Mouse (Mus musculus) cerebellum, adult 2 months (tissue): ENCODE results near the gene Vsnl1. TPM values are rescaled to one million over a fixed set of nuclear protein-coding genes. Genes with fewer than 3 reads are reported as not detected.

ENCODE experiments used
- DNase-seq, 2 experiments: peaks; one replicate each; pipeline ENCODE4 v3.0.0; 2021
- H3K27ac ChIP-seq: fragments of 200-500 bp; 2 replicates; pipeline ENCODE4 v1.5.1; 2012; ENCODE audit warnings: low read length, control low read depth, inconsistent platforms; ENCODE audit not compliant: insufficient read depth
- H3K27me3 ChIP-seq: fragments of 200-500 bp; 2 replicates; pipeline ENCODE4 v1.6.1; 2012; ENCODE audit warnings: inconsistent platforms, mild to moderate bottlenecking, low read length, moderate library complexity; ENCODE audit not compliant: control insufficient read depth, insufficient read depth
- H3K4me1 ChIP-seq: fragments of 200-500 bp; 2 replicates; pipeline ENCODE4 v1.6.1; 2011; ENCODE audit warnings: low read length; ENCODE audit not compliant: control insufficient read depth, insufficient read depth
- H3K4me3 ChIP-seq: fragments of 200-500 bp; replicated peaks from 2 replicates; pipeline ENCODE3; 2011; ENCODE audit warnings: mild to moderate bottlenecking, low read depth, low read length, control low read depth; ENCODE audit not compliant: insufficient read depth
- CTCF ChIP-seq: fragments of 200-500 bp; IDR thresholded peaks from 2 replicates; pipeline ENCODE4 v1.5.1; 2011; ENCODE audit warnings: low read depth, mild to moderate bottlenecking, control low read depth, low read length, moderate library complexity, borderline replicate concordance; ENCODE audit not compliant: insufficient read depth
- POLR2A ChIP-seq: fragments of 200-500 bp; IDR thresholded peaks from 2 replicates; pipeline ENCODE4 v1.6.1; 2011; ENCODE audit warnings: low read length, control low read depth, borderline replicate concordance; ENCODE audit not compliant: insufficient read depth
- whole genome bisulfite sequencing: fragments of 180-500 bp; shearing (Covaris S2); methylation state at CpG from one replicate; pipeline ENCODE4 v1.1.7; 2018; 5-methylcytosine and 5-hydroxymethylcytosine counted together
- polyA plus RNA-seq: library from polyadenylated mRNA; depleted of rRNA; stranded (reverse); fragments of >200 nt; gene quantifications from 2 replicates; pipeline ENCODE4 v1.2.3, GENCODE M21; 2012

Vsnl1 gene
- polyA plus RNA-seq, 1 experiment: 543 TPM

DNA sequence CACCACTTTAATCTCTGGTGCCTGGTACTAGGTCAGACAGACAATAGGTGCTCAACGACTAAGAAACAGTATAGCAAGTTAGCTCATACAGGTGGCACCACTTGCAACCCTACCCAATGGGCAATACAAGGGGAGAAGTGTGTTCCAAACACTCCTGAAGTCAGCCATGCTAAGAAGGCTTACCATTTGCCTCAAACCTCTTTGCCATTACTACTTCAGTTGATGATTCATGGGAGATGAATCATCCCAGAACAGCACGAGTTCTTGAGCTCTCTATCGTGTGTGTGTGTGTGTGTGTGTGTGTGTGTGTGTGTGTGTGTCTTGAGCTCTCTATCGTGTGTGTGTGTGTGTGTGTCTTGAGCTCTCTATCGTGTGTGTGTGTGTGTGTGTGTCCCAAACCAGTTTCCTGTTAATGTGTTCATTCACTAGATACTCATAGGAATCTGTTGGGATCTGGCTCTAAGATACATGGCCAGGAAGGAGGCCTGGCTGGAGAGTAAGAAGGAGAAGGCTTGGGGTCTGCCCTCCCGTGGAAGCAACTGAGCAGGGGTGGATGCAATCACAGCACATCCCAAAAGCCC, 94.3 kb downstream of the Vsnl1 start:
- Histone ChIP-seq H3K27ac (no peak overlapping the region), H3K4me1 (peaks cover 14% of the 10 kb centered on the region), H3K4me3 (no peak overlapping the region), H3K27me3 (no peaks in the 10 kb centered on the region)
- DNase-seq: peak in 1 of 2 experiments; percentile 37
- no peak for TF ChIP-seq POLR2A
- WGBS: 53% methylated on average over 6 of the region's 6 CpGs

DNA sequence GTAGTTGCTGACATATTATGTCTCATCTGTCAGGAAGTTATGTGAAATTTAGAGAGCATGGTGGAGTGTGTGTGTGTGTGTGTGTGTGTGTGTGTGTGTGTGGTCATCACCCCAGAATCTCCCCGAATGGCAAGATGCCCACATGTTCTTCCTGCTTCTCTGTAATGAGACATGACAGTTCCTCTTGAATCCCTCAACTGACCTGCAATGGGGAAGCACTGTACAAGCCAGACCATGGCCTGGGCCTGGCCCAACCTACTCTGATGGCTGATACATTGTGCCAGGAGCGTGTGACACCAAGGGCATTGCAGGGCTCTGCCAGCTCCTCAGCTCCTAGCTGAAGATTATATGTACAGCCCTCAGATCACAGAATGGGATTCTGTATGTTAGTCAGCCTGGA, 98.2 kb downstream of the Vsnl1 start:
- H3K4me3 ChIP-seq: no peak overlapping the region
- no peaks in the 10 kb centered on the region for H3K27me3 ChIP-seq
- TF ChIP-seq POLR2A: no peak
- no peak for TF ChIP-seq CTCF
- H3K4me1 ChIP-seq: peaks cover 14% of the 10 kb centered on the region
- WGBS: 33% methylated on average over 2 of the region's 2 CpGs
- DNase-seq: peak; percentile 26 to 38
- 0 out of 2 replicates have a peak overlapping the region, but pooled peaks have one; percentile 43 for H3K27ac ChIP-seq

DNA sequence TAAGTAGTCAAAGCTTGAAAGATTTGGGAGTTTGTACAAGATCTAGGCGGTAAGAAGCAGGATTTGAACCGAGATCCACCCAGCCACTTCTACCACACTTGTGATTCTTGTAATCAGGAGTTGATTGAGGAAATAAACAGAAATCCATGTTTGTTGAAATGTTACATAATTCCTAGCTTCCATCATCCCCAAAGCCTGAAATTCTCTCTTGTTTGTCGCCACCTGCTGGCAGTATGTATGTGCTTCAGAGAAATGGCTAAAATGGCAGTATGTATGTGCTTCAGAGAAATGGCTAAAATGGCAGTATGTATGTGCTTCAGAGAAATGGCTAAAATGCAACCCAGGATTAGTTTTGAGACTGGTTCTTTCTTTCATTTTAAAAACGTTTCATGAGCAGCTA, 99.6 kb downstream of the Vsnl1 start:
- 54% methylated on average over 4 of the region's 4 CpGs for WGBS
- no peaks in the 10 kb centered on the region for H3K27me3 ChIP-seq
- peak; percentile 36 to 39 for DNase-seq
- no peak overlapping the region for H3K27ac ChIP-seq
- TF ChIP-seq CTCF (no peak), POLR2A (no peak)
- H3K4me3 ChIP-seq: no peak overlapping the region
- H3K4me1 ChIP-seq: peaks cover 14% of the 10 kb centered on the region

DNA sequence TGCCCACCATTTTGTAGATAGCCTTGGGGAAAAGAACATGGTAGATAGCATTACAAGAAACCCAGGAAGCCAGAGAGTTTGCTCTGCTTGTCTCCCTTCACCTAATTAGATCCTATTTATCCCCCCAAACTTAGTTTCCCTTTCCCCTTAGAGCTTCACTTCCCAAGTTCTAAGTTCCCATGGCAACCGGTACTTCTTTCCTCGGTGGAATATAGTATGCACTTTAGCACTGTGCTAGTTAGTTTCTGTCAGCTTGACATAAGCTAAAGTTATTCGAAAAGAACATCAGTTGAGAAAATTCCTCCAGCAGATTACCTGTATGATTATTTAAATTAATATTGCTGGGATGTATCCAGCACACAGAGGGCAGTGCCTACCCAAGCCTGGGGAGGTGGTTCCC, 109.9 kb downstream of the Vsnl1 start:
- Histone ChIP-seq H3K27ac (no peak overlapping the region), H3K4me1 (no peaks in the 10 kb centered on the region), H3K4me3 (no peak overlapping the region), H3K27me3 (no peaks in the 10 kb centered on the region)
- 82% methylated on average over 3 of the region's 3 CpGs for WGBS
- TF ChIP-seq POLR2A (no peak), CTCF (no peak)
- DNase-seq: peak in 1 of 2 experiments; percentile 2

DNA sequence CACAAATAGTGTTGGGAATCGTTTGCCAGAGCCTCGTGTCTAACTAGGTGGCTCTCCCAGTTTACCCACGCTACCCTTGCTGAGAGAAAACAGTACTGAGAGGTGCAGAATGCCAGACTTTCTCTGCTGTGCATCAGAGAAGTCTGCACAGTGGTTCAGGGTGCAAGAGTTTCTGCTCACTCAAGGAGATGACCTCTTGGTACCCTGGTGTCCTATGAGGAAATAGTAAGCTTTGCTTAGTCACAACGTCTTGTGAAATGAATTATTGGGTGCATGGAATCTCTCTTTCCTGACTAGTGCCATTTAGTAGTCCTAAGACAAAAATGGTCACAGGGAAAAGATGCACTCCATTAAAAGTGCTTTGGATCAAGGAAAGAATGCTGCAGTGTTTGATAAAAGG, 111.9 kb downstream of the Vsnl1 start:
- Histone ChIP-seq H3K4me3 (no peak overlapping the region), H3K4me1 (no peaks in the 10 kb centered on the region), H3K27me3 (no peaks in the 10 kb centered on the region), H3K27ac (no peak overlapping the region)
- TF ChIP-seq CTCF (no peak), POLR2A (no peak)
- DNase-seq: no peak
- 43% methylated on average over 4 of the region's 4 CpGs for WGBS

DNA sequence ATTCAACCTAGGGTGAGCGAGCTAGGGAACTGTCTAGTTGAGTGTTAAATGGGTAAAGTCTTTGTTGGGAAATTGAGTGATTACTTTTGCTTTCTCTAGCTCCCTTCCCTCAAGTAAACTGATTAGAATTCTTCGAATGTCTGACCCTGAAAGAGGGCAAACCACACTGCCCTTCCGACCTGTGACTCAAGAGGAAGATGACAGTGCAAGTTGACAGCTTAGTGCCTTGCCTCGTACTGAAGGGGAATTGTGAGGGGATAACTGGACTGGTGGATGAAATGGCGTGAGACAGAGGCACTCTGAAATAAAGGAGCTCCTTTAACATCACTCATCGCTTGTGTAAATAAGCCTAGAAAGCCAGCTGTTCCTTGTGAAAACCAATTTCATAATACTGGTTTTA, 118.7 kb downstream of the Vsnl1 start:
- no peak for TF ChIP-seq CTCF
- no peak for TF ChIP-seq POLR2A
- Histone ChIP-seq H3K4me3 (no peak overlapping the region), H3K27me3 (no peaks in the 10 kb centered on the region), H3K27ac (no peak overlapping the region), H3K4me1 (no peaks in the 10 kb centered on the region)
- WGBS: 84% methylated on average over 6 of the region's 6 CpGs
- no peak for DNase-seq

DNA sequence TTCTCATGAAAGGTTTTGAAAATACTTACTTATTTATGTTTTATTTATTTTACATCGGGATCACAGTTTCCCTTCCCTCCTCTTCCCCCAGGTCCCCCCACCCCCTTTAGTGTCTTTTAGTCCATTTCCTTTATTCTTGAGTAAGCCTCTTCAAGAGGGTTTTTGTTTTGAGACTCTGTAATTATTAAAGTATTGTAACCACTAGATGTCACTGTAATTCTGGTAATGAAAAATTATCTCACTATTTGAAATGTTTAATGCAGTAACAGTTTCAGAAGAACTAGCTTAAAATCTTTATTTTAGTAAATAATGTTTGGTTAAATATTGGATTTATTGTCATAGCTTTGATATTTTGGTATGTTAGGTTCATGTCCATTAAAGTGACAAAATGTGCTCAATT, 122.6 kb downstream of the Vsnl1 start:
- Histone ChIP-seq H3K4me1 (no peaks in the 10 kb centered on the region), H3K27ac (no peak overlapping the region), H3K4me3 (no peak overlapping the region), H3K27me3 (no peaks in the 10 kb centered on the region)
- no peak for DNase-seq
- TF ChIP-seq POLR2A (no peak), CTCF (no peak)
- WGBS: 72% methylated on average over 1 of the region's 1 CpGs

DNA sequence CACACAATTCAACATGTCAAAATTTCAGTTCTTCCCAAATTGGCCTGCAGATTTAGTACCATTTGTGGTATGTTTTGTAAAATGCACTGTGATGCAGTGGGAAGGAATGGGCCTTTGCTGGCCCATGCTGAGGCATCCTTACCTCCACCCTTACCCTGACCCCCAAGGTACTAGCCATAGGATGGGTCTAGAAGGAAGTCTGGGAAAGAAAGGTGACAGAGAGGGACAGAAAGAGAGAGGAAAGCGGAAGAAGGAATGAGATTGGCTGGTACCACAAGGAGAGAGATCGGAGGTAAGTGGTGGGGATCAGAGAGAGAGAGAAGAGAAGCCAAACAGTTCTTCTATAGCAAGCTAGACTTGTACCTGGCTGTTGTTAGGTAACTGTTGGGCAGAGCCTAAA, 125.3 kb downstream of the Vsnl1 start:
- no peak for DNase-seq
- no peaks in the 10 kb centered on the region for H3K4me1 ChIP-seq
- TF ChIP-seq CTCF: no peak
- no peak for TF ChIP-seq POLR2A
- H3K4me3 ChIP-seq: no peak overlapping the region
- H3K27ac ChIP-seq: no peak overlapping the region
- no peaks in the 10 kb centered on the region for H3K27me3 ChIP-seq
- WGBS: 100% methylated on average over 2 of the region's 2 CpGs
